Mouse (Mus musculus): ENCODE results near the gene Vps37c. TPM values are rescaled to one million over a fixed set of nuclear protein-coding genes. Genes with fewer than 3 reads are reported as not detected.

The Vps37c gene
- polyA plus RNA-seq (2015; fragmentation: Nextera tagmentation; extraction: Ambion mirVana) = 38.3 and 40.5 TPM in 2 replicates

DNA sequence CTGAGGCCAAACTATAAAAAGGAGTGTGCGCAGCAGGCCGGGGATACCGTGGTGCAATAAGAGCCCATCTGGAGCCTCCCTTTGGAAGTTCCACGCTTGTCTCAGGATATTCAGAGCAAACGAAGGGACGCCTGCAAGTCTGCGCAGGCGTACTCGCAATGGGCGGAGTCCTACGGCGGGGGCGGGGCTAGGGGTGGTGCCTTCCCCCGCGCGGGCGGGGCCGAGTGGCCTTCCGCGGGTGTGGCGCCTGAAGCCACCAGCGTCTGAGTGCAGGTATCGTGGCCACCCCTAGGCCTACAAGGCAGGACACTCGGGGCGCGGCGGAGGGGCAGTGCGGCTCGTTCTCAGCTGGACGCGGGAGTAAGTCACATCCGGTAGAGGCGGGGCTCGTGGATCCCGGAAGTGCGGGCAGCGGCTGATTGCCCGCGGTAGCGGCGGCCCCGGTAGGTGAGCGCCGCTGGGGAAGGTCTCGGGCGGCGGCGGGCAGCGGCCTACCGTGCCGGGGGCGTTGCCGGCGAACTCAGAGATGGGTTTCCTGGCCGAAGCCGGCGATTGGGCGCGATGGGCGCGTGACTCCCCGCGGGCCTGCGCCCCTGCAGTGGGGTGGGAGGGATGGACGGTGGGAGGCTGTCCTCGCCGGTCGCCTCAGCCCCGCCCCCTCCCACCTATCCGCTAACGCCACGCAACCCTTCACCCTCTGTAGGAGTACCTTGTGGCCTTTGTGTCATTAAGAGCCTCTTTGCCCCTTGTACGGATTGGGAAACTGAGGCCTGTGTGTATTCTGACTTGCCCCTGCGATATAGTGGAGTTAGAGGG lies at the start of gene Vps37c:
Gene Vps37c (plus strand): TSS at position 199 of the 816 bp plus-strand sequence.
- WGBS = under 1% methylated on average over 73 of the region's 74 CpGs
- H3K9ac ChIP-seq (replicated peaks; ENCODE audit: low read depth, low read length) = peak within 1 kb of the TSS; percentile 93
- H3K4me1 ChIP-seq (replicated peaks; ENCODE audit: control insufficient read depth, insufficient read depth, low read length) = peaks cover 32% of the 10 kb centered on the region

GRCm38 (mm10) chr19:10640080-10640479 lies 48.5 kb upstream of the Vps37c start:
- Histone ChIP-seq H3K4me2 (ENCODE audit: low read length) (no peak overlapping the region), H3K36me3 (ENCODE audit: control insufficient read depth, insufficient read depth) (no peaks in the 10 kb centered on the region), H3K9me3 (ENCODE audit: control insufficient read depth, low read length) (no peaks in the 10 kb centered on the region), H3K4me3 (replicated peaks; ENCODE audit: low read length) (no peak overlapping the region), H3K9ac (replicated peaks; ENCODE audit: low read depth, low read length) (no peak overlapping the region), H3K4me1 (replicated peaks; ENCODE audit: control insufficient read depth, insufficient read depth, low read length) (peaks cover 3% of the 10 kb centered on the region), H3K27ac (ENCODE audit: low read length) (no peak overlapping the region), H3K27me3 (replicated peaks; ENCODE audit: control insufficient read depth, insufficient read depth, low read length) (no peaks in the 10 kb centered on the region)
- WGBS = 17% methylated on average over 5 of the region's 5 CpGs
- ATAC-seq = no peak; the same call in 1 of the 2 replicates

More for the DNA sequence above, at the start of gene Vps37c:
- H3K4me3 ChIP-seq (replicated peaks; ENCODE audit: low read length) = peak within 1 kb of the TSS; percentile 78
- H3K4me2 ChIP-seq (ENCODE audit: low read length) = peak within 1 kb of the TSS; percentile 58
- peak within 1 kb of the TSS; percentile 97 for H3K27ac ChIP-seq (ENCODE audit: low read length)
- no peaks in the 10 kb centered on the region for H3K9me3 ChIP-seq (ENCODE audit: control insufficient read depth, low read length)
- ATAC-seq = peak; percentile 90
- no peaks in the 10 kb centered on the region for H3K27me3 ChIP-seq (replicated peaks; ENCODE audit: control insufficient read depth, insufficient read depth, low read length)
- H3K36me3 ChIP-seq (ENCODE audit: control insufficient read depth, insufficient read depth) = no peaks in the 10 kb centered on the region

GRCm38 (mm10) chr19:10640589-10641378 lies 47.8 kb upstream of the Vps37c start:
- Histone ChIP-seq H3K9me3 (ENCODE audit: control insufficient read depth, low read length) (no peaks in the 10 kb centered on the region), H3K4me1 (replicated peaks; ENCODE audit: control insufficient read depth, insufficient read depth, low read length) (no peaks in the 10 kb centered on the region), H3K36me3 (ENCODE audit: control insufficient read depth, insufficient read depth) (no peaks in the 10 kb centered on the region), H3K27ac (ENCODE audit: low read length) (no peak overlapping the region), H3K4me3 (replicated peaks; ENCODE audit: low read length) (no peak overlapping the region), H3K4me2 (ENCODE audit: low read length) (no peak overlapping the region), H3K9ac (replicated peaks; ENCODE audit: low read depth, low read length) (no peak overlapping the region), H3K27me3 (replicated peaks; ENCODE audit: control insufficient read depth, insufficient read depth, low read length) (no peaks in the 10 kb centered on the region)
- WGBS = 55% methylated on average over 13 of the region's 13 CpGs
- ATAC-seq = no peak

GRCm38 (mm10) chr19:10645616-10646015 lies 42.9 kb upstream of the Vps37c start:
- Histone ChIP-seq H3K36me3 (ENCODE audit: control insufficient read depth, insufficient read depth) (no peaks in the 10 kb centered on the region), H3K4me3 (replicated peaks; ENCODE audit: low read length) (no peak overlapping the region), H3K27me3 (replicated peaks; ENCODE audit: control insufficient read depth, insufficient read depth, low read length) (no peaks in the 10 kb centered on the region), H3K9me3 (ENCODE audit: control insufficient read depth, low read length) (no peaks in the 10 kb centered on the region), H3K27ac (ENCODE audit: low read length) (no peak overlapping the region), H3K4me1 (replicated peaks; ENCODE audit: control insufficient read depth, insufficient read depth, low read length) (no peaks in the 10 kb centered on the region), H3K9ac (replicated peaks; ENCODE audit: low read depth, low read length) (no peak overlapping the region), H3K4me2 (ENCODE audit: low read length) (no peak overlapping the region)
- ATAC-seq = no peak
- WGBS = 84% methylated on average over 2 of the region's 2 CpGs

- Histone ChIP-seq H3K27ac (ENCODE audit: low read length) (no peak overlapping the region), H3K4me1 (replicated peaks; ENCODE audit: control insufficient read depth, insufficient read depth, low read length) (no peaks in the 10 kb centered on the region), H3K9me3 (ENCODE audit: control insufficient read depth, low read length) (no peaks in the 10 kb centered on the region), H3K4me3 (replicated peaks; ENCODE audit: low read length) (no peak overlapping the region), H3K36me3 (ENCODE audit: control insufficient read depth, insufficient read depth) (no peaks in the 10 kb centered on the region), H3K27me3 (replicated peaks; ENCODE audit: control insufficient read depth, insufficient read depth, low read length) (no peaks in the 10 kb centered on the region), H3K4me2 (ENCODE audit: low read length) (no peak overlapping the region), H3K9ac (replicated peaks; ENCODE audit: low read depth, low read length) (no peak overlapping the region)
- ATAC-seq = no peak
- 80% methylated on average over 8 of the region's 8 CpGs for WGBS
Observed at GRCm38 (mm10) chr19:10648156-10648555, 40.4 kb upstream of the Vps37c start.

GRCm38 (mm10) chr19:10656058-10656457 lies 32.5 kb upstream of the Vps37c start:
- Histone ChIP-seq H3K4me1 (replicated peaks; ENCODE audit: control insufficient read depth, insufficient read depth, low read length) (no peaks in the 10 kb centered on the region), H3K27ac (ENCODE audit: low read length) (no peak overlapping the region), H3K9me3 (ENCODE audit: control insufficient read depth, low read length) (no peaks in the 10 kb centered on the region), H3K36me3 (ENCODE audit: control insufficient read depth, insufficient read depth) (no peaks in the 10 kb centered on the region), H3K4me2 (ENCODE audit: low read length) (no peak overlapping the region), H3K4me3 (replicated peaks; ENCODE audit: low read length) (no peak overlapping the region), H3K27me3 (replicated peaks; ENCODE audit: control insufficient read depth, insufficient read depth, low read length) (no peaks in the 10 kb centered on the region), H3K9ac (replicated peaks; ENCODE audit: low read depth, low read length) (no peak overlapping the region)
- 63% methylated on average over 3 of the region's 3 CpGs for WGBS
- ATAC-seq = no peak

- Histone ChIP-seq H3K9me3 (ENCODE audit: control insufficient read depth, low read length) (no peaks in the 10 kb centered on the region), H3K27me3 (replicated peaks; ENCODE audit: control insufficient read depth, insufficient read depth, low read length) (no peaks in the 10 kb centered on the region), H3K9ac (replicated peaks; ENCODE audit: low read depth, low read length) (no peak overlapping the region), H3K4me3 (replicated peaks; ENCODE audit: low read length) (no peak overlapping the region), H3K36me3 (ENCODE audit: control insufficient read depth, insufficient read depth) (no peaks in the 10 kb centered on the region), H3K4me2 (ENCODE audit: low read length) (no peak overlapping the region), H3K27ac (ENCODE audit: low read length) (no peak overlapping the region), H3K4me1 (replicated peaks; ENCODE audit: control insufficient read depth, insufficient read depth, low read length) (no peaks in the 10 kb centered on the region)
- 84% methylated on average over 5 of the region's 5 CpGs for WGBS
- ATAC-seq = no peak
Observed at GRCm38 (mm10) chr19:10657742-10658141, 30.8 kb upstream of the Vps37c start.

DNA sequence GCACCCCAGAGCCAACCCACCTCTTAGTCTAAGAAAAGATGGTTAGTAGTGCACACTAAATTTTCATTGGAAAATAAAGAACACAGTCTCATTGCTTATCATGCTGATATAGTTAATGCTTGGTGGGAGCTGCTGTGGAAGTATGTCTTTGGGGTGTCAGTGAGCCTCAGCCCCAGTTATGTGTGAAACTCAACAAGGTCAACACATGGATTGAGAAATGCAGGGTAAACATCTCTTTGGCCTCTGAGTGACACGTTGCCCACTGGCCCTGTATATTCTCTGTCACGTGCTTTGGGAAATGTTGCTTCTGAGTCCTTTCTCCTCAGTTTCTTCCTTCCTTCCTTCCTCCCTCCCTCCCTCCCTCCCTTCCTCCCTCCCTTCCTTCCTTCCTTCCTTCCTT lies 30.1 kb upstream of the Vps37c start:
- Histone ChIP-seq H3K9ac (replicated peaks; ENCODE audit: low read depth, low read length) (no peak overlapping the region), H3K4me1 (replicated peaks; ENCODE audit: control insufficient read depth, insufficient read depth, low read length) (no peaks in the 10 kb centered on the region), H3K4me2 (ENCODE audit: low read length) (no peak overlapping the region), H3K27me3 (replicated peaks; ENCODE audit: control insufficient read depth, insufficient read depth, low read length) (no peaks in the 10 kb centered on the region), H3K9me3 (ENCODE audit: control insufficient read depth, low read length) (no peaks in the 10 kb centered on the region), H3K36me3 (ENCODE audit: control insufficient read depth, insufficient read depth) (no peaks in the 10 kb centered on the region), H3K27ac (ENCODE audit: low read length) (no peak overlapping the region), H3K4me3 (replicated peaks; ENCODE audit: low read length) (no peak overlapping the region)
- ATAC-seq = no peak
- 66% methylated on average over 2 of the region's 2 CpGs for WGBS

DNA sequence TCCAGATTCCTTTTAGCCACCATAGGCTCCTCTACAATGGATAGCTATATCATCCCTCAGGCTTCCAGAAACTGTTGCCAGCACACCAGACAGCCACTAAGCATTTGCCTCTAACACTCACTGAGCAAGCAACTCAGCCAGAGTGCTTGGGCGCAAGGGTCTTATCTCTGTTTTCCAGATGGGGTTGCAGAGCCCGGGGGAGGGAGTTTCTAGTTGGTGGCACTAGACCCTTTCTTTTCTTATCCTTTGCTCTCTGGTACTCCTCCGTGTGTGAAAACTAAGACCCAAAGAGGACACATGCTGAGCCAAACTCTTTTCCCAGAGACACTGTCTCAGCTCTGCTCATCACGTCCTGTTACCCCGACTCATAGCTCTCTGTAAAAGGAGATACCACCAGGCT lies 27.2 kb upstream of the Vps37c start:
- H3K36me3 ChIP-seq (ENCODE audit: control insufficient read depth, insufficient read depth) = no peaks in the 10 kb centered on the region
- no peak overlapping the region for H3K27ac ChIP-seq (ENCODE audit: low read length)
- H3K9me3 ChIP-seq (ENCODE audit: control insufficient read depth, low read length) = no peaks in the 10 kb centered on the region
- H3K4me3 ChIP-seq (replicated peaks; ENCODE audit: low read length) = no peak overlapping the region
- no peaks in the 10 kb centered on the region for H3K4me1 ChIP-seq (replicated peaks; ENCODE audit: control insufficient read depth, insufficient read depth, low read length)
- H3K9ac ChIP-seq (replicated peaks; ENCODE audit: low read depth, low read length) = no peak overlapping the region
- 75% methylated on average over 5 of the region's 5 CpGs for WGBS
- ATAC-seq = no peak
- no peaks in the 10 kb centered on the region for H3K27me3 ChIP-seq (replicated peaks; ENCODE audit: control insufficient read depth, insufficient read depth, low read length)
- H3K4me2 ChIP-seq (ENCODE audit: low read length) = no peak overlapping the region

Data from forebrain, embryonic 16.5 days (tissue).